Comparison of ENCODE assay signal across 8 mouse cellular contexts in the genomic region with DNA sequence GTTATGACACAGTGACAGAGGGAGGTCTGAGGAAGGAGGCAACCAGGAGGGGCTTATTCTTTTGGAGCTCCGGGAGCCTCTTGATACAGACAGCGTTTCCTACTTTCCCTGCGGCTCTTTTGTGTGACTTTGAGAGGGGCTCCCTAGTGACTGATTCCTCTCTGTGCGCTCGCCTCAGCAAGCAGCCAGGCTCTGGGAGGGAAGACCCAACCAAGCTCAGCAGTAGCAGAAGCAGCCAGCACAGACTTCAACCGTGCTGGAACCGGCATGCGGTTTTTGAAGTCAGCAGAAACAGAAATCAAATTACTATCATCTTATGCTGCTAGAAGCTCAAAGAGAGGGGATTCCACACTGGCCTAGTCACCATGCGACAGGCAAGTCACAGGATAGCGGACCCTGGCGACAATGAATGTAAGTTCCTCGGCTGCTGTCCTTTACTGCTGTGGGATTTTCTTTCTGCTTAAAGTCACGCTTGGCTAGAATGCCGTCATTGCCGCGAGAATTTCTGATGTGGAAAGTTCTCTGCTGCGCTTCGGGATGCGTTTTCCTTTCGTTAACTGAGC. TPM values are rescaled to one million over a fixed set of nuclear protein-coding genes. Genes with fewer than 3 reads are reported as not detected.
DNase-seq lines count a peak whose midpoint lies in the region; ATAC-seq and TF ChIP-seq lines count a peak whose summit lies in the region.

Gene Htr2a (plus strand): TSS at position 22 of the 563 bp plus-strand sequence.

- peaks cover 3% of the 10 kb centered on the region; the same call in 1 of the 2 replicates for H3K4me1 ChIP-seq in bone marrow, adult 2 months (ENCODE audit: control insufficient read depth, insufficient read depth, low read length)
- H3K4me1 ChIP-seq in forebrain, embryonic 13.5 days = peaks cover 11% of the 10 kb centered on the region
- no peaks in the 10 kb centered on the region for H3K4me1 ChIP-seq in kidney, postnatal 0 days (replicated peaks; ENCODE audit: insufficient read depth, low read length)
- peaks cover 23% of the 10 kb centered on the region for H3K4me1 ChIP-seq in midbrain, embryonic 10.5 days

- H3K4me3 ChIP-seq in bone marrow, adult 2 months (replicated peaks; ENCODE audit: control insufficient read depth, low read depth, low read length) = peak within 1 kb of the TSS; percentile 58
- peak within 1 kb of the TSS; percentile 39 for H3K4me3 ChIP-seq in forebrain, embryonic 13.5 days
- peak within 1 kb of the TSS; percentile 38 for H3K4me3 ChIP-seq in kidney, postnatal 0 days (replicated peaks; ENCODE audit: low read depth, low read length)
- peak within 1 kb of the TSS; percentile 58 for H3K4me3 ChIP-seq in midbrain, embryonic 10.5 days

- ATAC-seq in forebrain, embryonic 13.5 days = peak; percentile 61
- no peak for ATAC-seq in kidney, postnatal 0 days (replicated peaks; ENCODE audit: low FRiP score, low read depth)
- no peak for ATAC-seq in cerebellum, adult (ENCODE audit: insufficient number of reproducible peaks, low FRiP score, low TSS enrichment)

- H3K36me3 ChIP-seq in forebrain, embryonic 13.5 days (ENCODE audit: poor library complexity, severe bottlenecking) = no peaks in the 10 kb centered on the region
- H3K36me3 ChIP-seq in kidney, postnatal 0 days (ENCODE audit: insufficient read depth, low read length) = no peaks in the 10 kb centered on the region
- no peaks in the 10 kb centered on the region for H3K36me3 ChIP-seq in midbrain, embryonic 10.5 days

- peak; percentile 15 to 23 for DNase-seq in layer of hippocampus, postnatal 10 days (ENCODE audit: low spot score in 2 of 2)
- no peak for DNase-seq in layer of hippocampus, postnatal 14 days (ENCODE audit: low spot score in 2 of 2)
- DNase-seq in kidney, postnatal 0 days (ENCODE audit: low spot score) = peak; percentile 81
- peak; percentile 60 for DNase-seq in midbrain, embryonic 10.5 days (ENCODE audit: low spot score)
- no peak for DNase-seq in MN1 (ENCODE audit: low spot score)

- H3K27me3 ChIP-seq in forebrain, embryonic 13.5 days = peaks cover 33% of the 10 kb centered on the region
- no peaks in the 10 kb centered on the region for H3K27me3 ChIP-seq in kidney, postnatal 0 days (ENCODE audit: insufficient read depth, low read length)
- peaks cover 40% of the 10 kb centered on the region for H3K27me3 ChIP-seq in midbrain, embryonic 10.5 days (ENCODE audit: low read depth, poor library complexity, severe bottlenecking)

- H3K4me2 ChIP-seq in forebrain, embryonic 13.5 days = peak within 1 kb of the TSS; percentile 73
- H3K4me2 ChIP-seq in kidney, postnatal 0 days (ENCODE audit: low read length) = peak within 1 kb of the TSS; percentile 76

- peak within 1 kb of the TSS; percentile 55 for H3K9ac ChIP-seq in forebrain, embryonic 13.5 days
- peak within 1 kb of the TSS; percentile 39 for H3K9ac ChIP-seq in kidney, postnatal 0 days (ENCODE audit: low read depth, low read length)

- no peaks in the 10 kb centered on the region for H3K9me3 ChIP-seq in forebrain, embryonic 13.5 days (replicated peaks)
- H3K9me3 ChIP-seq in kidney, postnatal 0 days (replicated peaks; ENCODE audit: low read length) = no peaks in the 10 kb centered on the region
- no peaks in the 10 kb centered on the region for H3K9me3 ChIP-seq in midbrain, embryonic 10.5 days (replicated peaks)

- TF ChIP-seq CTCF in bone marrow, adult 2 months (IDR thresholded peaks at IDR 0.05; ENCODE audit: control insufficient read depth, insufficient read depth, low read length) = no peak
- peak; percentile 49 for TF ChIP-seq CTCF in kidney, postnatal 0 days (IDR thresholded peaks at IDR 0.05; ENCODE audit: low read depth)

- 1% methylated on average over 20 of the region's 20 CpGs for WGBS in bone marrow, adult 2 months
- WGBS in forebrain, embryonic 13.5 days = under 1% methylated on average over 20 of the region's 20 CpGs
- under 1% methylated on average over 20 of the region's 20 CpGs for WGBS in kidney, postnatal 0 days
- 1% methylated on average over 20 of the region's 20 CpGs for WGBS in midbrain, embryonic 10.5 days

- H3K27ac ChIP-seq in bone marrow, adult 2 months (ENCODE audit: control insufficient read depth, insufficient read depth, low read depth, low read length, poor library complexity) = no peak within 1 kb of the TSS
- H3K27ac ChIP-seq in forebrain, embryonic 13.5 days = no peak within 1 kb of the TSS
- H3K27ac ChIP-seq in kidney, postnatal 0 days = no peak within 1 kb of the TSS
- peak within 1 kb of the TSS; percentile 65 for H3K27ac ChIP-seq in midbrain, embryonic 10.5 days (replicated peaks)

- no peak for TF ChIP-seq POLR2A in bone marrow, adult 2 months (IDR thresholded peaks at IDR 0.05; ENCODE audit: borderline replicate concordance, control insufficient read depth, low read depth, low read length)

RNA-seq across cellular contexts. Expression of gene Htr2a, which starts in this region (rescaled TPM):
- total RNA-seq in layer of hippocampus, postnatal 10 days (2021) = 1 to 10 TPM; 4.8 to 5.5 TPM
- 1 to 10 TPM; 5.7 to 6.6 TPM for total RNA-seq in layer of hippocampus, postnatal 14 days (2021)
- 0.40 and 1.6 TPM in 2 replicates for polyA plus RNA-seq in bone marrow, adult 2 months (2011; ENCODE audit: insufficient read depth, insufficient read length, low replicate concordance, missing spikeins)
- polyA plus RNA-seq in forebrain, embryonic 13.5 days (2015; fragmentation: Nextera tagmentation; extraction: Ambion mirVana) = 0.65 and 0.71 TPM in 2 replicates
- polyA plus RNA-seq in kidney, postnatal 0 days (2015; fragmentation: Nextera tagmentation; extraction: Ambion mirVana) = 0.26 and 0.32 TPM in 2 replicates
- 0.20 and 0.42 TPM in 2 replicates for polyA plus RNA-seq in midbrain, embryonic 10.5 days (2016; fragmentation: Nextera tagmentation; extraction: Ambion mirVana)

Comparison
In these comparisons a context has a peak if more than half of its experiments do, and no peak if none do; other contexts are left out.
1. DNase-seq: peak in layer of hippocampus, postnatal 10 days (2 of 2); none in layer of hippocampus, postnatal 14 days (0 of 2) and MN1 (single experiment).
2. Peak in ATAC-seq, H3K4me3 ChIP-seq, H3K9ac ChIP-seq and H3K4me2 ChIP-seq in forebrain, embryonic 13.5 days; RNA of the gene not detected or under 1 TPM.
3. Peak in DNase-seq, H3K4me3 ChIP-seq, H3K9ac ChIP-seq and H3K4me2 ChIP-seq in kidney, postnatal 0 days; RNA of the gene not detected or under 1 TPM.
4. Peak in DNase-seq, H3K4me3 ChIP-seq and H3K27ac ChIP-seq in midbrain, embryonic 10.5 days; RNA of the gene not detected or under 1 TPM.
5. Peak in every context shown above with its lines, with median percentiles within 50 percentile points of each other: H3K4me3 ChIP-seq.